Mouse (Mus musculus): Measurements from ENCODE around the gene Amigo1. TPM values are rescaled to one million over a fixed set of nuclear protein-coding genes. Genes with fewer than 3 reads are reported as not detected.
A peak's percentile ranks its signal among the peaks of the same experiment; 100 is the strongest.

Amigo1 gene
- total and polyA plus RNA-seq, 2 experiments from 2014 or later: 11.3 to 36.6 TPM

DNA sequence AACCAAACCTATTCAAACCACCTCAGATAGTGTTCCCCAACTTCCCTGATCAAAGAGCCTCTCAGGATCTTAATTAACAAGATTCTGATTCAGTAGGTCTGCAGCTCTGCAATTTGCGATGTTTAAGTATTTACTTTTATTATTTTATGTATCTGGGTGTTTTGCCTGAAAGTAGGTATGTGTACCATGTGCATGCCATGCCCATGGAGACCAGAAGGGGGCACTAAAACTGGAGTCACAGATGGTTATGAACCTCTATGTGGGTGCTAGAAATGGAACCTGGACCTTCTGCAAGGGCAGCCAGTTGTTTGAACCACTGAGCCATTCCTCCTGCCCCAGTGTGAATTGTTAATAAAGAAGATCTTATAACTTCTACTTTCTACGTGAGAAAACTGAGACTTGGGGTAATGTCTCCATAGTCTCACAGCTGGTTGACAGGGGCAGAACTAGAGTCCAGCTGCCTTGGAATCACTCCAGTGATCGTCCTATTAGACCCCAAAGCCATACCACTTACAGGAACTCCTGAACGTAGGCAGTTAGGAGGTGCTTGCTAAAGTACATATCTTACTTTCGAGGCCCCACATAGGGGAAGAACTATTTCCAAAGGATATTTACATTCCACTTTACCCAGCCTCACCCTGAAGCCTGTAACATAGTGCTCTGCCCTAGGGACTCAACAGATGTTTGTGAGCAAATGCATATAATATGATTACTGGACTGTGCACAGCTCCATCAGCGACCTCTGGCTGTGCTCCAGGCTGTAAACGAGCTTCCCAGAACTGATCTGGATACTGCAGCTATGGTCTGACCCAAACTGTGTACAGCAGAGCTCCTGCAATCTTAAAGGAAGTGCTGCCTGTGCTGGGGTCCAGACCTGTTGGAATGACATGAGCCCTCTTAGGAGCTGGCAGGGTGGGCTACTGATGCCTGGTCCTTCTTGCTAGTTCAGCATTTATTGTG is 7.1 kb upstream of the Amigo1 start:
- Histone ChIP-seq H3K27ac (no peak overlapping the region), H3K4me1 (ENCODE audit: insufficient read depth, low read length) (peaks cover 10% of the 10 kb centered on the region; the same call in 1 of the 2 replicates), H3K9ac (replicated peaks; ENCODE audit: low read length) (no peak overlapping the region), H3K36me3 (ENCODE audit: insufficient read depth, low read length) (no peaks in the 10 kb centered on the region), H3K27me3 (ENCODE audit: insufficient read depth, low read length) (no peaks in the 10 kb centered on the region), H3K9me3 (ENCODE audit: low read length) (no peaks in the 10 kb centered on the region), H3K4me2 (ENCODE audit: low read depth, low read length) (no peak overlapping the region), H3K4me3 (ENCODE audit: low read length) (no peak overlapping the region)
- no peak for TF ChIP-seq CTCF (IDR thresholded peaks at IDR 0.05; ENCODE audit: low read depth)
- ATAC-seq (no peak), DNase-seq (ENCODE audit: low spot score) (no peak)
- 72% methylated on average over 7 of the region's 7 CpGs for WGBS

DNA sequence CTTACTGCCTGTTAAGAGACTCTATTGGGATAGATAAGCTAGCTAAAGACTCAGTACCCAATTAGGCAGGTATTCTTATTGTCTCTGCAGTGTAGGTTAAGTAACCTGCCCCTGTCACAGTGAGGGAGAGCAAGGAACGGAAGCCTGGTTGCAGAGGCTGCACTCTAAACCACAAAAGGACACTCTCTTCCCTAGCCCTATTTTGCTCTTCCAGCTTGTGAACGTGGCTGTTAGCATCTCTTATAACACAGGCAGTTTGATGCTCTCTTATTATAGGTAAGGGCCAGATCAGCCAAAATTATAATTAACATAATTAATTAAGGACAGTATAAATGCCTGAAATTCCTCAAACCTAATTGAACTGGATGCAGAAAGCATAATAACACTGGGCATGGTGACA is 5.6 kb upstream of the Amigo1 start:
- no peak for DNase-seq (ENCODE audit: low spot score)
- Histone ChIP-seq H3K9ac (replicated peaks; ENCODE audit: low read length) (no peak overlapping the region), H3K4me3 (ENCODE audit: low read length) (no peak overlapping the region), H3K4me2 (ENCODE audit: low read depth, low read length) (no peak overlapping the region), H3K4me1 (ENCODE audit: insufficient read depth, low read length) (0 out of 2 replicates have a peak, but pooled peaks cover 3% of the 10 kb centered on the region), H3K36me3 (ENCODE audit: insufficient read depth, low read length) (no peaks in the 10 kb centered on the region), H3K27ac (no peak overlapping the region), H3K9me3 (ENCODE audit: low read length) (no peaks in the 10 kb centered on the region), H3K27me3 (ENCODE audit: insufficient read depth, low read length) (no peaks in the 10 kb centered on the region)
- no peak for ATAC-seq
- no peak for TF ChIP-seq CTCF (IDR thresholded peaks at IDR 0.05; ENCODE audit: low read depth)
- WGBS: 49% methylated on average over 2 of the region's 2 CpGs

DNA sequence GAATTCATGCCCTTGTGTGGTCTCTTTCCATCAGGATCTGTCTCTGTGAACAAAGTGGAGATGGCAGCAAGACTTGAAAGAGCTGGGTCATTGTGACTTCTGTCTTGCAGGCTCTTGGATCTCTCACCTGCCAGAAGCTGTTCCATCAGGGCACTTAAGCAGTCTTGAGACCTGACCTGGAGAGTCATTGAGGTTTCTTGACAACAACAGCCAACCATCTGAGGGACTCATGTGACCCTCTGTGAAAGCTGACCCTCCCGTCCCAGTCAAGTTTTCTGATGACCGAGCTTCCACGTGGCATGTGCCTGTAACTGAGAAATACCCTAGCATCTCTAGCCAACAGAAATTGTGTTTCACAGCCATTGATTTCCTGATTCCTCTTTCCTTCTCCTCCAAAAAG is 1.4 kb upstream of the Amigo1 start:
- no peak for ATAC-seq
- 80% methylated on average over 3 of the region's 3 CpGs for WGBS
- Histone ChIP-seq H3K36me3 (ENCODE audit: insufficient read depth, low read length) (no peaks in the 10 kb centered on the region), H3K4me1 (ENCODE audit: insufficient read depth, low read length) (peaks cover 8% of the 10 kb centered on the region; the same call in 1 of the 2 replicates), H3K4me3 (ENCODE audit: low read length) (no peak overlapping the region), H3K9ac (replicated peaks; ENCODE audit: low read length) (no peak overlapping the region), H3K4me2 (ENCODE audit: low read depth, low read length) (no peak overlapping the region), H3K9me3 (ENCODE audit: low read length) (no peaks in the 10 kb centered on the region), H3K27me3 (ENCODE audit: insufficient read depth, low read length) (no peaks in the 10 kb centered on the region), H3K27ac (no peak overlapping the region)
- TF ChIP-seq CTCF (IDR thresholded peaks at IDR 0.05; ENCODE audit: low read depth): no peak
- DNase-seq (ENCODE audit: low spot score): no peak

DNA sequence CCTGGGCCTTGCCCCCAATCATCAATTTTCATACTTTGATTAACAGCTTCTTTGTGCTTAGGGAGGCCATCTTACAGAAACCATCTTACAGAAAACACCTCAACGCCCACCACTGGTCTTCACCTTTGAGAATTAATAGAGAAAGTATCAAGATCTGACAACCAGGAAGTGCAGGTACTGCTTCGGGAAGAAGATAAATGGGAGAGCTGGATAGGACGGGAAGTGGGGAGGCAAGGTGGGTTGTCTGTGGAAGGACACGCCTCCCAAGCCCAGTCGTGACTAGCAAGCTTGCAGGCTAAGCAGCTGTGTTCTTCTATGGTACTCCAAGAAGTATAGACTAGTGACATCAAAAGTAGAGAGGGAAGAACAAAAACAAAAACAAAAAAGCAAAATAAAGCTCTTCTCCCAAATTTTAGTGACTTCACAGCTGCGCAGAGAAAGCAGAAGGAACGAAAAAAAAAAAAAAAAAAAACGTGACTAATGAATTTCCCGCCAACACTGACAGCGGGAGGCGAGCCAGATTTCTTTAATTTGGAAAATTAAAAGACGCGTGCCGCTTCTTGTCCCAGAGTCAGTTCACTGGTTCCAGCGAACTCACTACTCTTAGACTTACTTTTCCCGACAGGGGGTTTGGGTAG is 556 bp upstream of the Amigo1 start:
- 4% methylated on average over 16 of the region's 16 CpGs for WGBS
- ATAC-seq: peak; percentile 41; the same call in 1 of the 2 replicates
- Histone ChIP-seq H3K9me3 (ENCODE audit: low read length) (no peaks in the 10 kb centered on the region), H3K27ac (no peak overlapping the region), H3K4me2 (ENCODE audit: low read depth, low read length) (peak overlapping the region; percentile 87), H3K4me1 (ENCODE audit: insufficient read depth, low read length) (peaks cover 8% of the 10 kb centered on the region; the same call in 1 of the 2 replicates), H3K4me3 (ENCODE audit: low read length) (peak overlapping the region; percentile 73), H3K27me3 (ENCODE audit: insufficient read depth, low read length) (no peaks in the 10 kb centered on the region), H3K36me3 (ENCODE audit: insufficient read depth, low read length) (no peaks in the 10 kb centered on the region), H3K9ac (replicated peaks; ENCODE audit: low read length) (peak overlapping the region; percentile 75; the same call in 1 of the 2 replicates)
- no peak for TF ChIP-seq CTCF (IDR thresholded peaks at IDR 0.05; ENCODE audit: low read depth)
- peak; percentile 48 for DNase-seq (ENCODE audit: low spot score)

DNA sequence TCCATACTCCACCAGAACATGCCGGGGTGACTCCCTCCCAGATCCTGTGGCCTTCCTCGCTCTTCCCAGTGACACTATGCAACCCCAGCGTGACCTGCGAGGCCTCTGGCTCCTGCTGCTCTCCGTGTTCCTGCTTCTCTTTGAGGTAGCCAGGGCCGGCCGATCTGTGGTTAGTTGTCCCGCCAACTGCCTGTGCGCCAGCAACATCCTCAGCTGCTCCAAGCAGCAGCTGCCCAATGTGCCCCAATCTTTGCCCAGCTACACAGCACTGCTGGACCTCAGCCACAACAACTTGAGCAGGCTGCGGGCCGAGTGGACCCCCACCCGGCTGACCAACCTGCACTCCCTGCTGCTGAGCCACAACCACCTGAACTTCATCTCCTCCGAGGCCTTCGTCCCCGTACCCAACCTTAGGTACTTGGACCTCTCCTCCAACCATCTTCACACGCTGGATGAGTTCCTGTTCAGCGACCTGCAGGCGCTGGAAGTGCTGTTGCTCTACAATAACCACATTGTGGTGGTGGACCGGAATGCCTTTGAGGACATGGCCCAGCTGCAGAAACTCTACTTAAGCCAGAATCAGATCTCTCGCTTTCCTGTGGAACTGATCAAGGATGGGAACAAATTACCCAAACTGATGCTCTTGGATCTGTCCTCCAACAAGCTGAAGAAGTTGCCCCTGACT is 1.1 kb downstream of the Amigo1 start:
- no peaks in the 10 kb centered on the region for H3K9me3 ChIP-seq (ENCODE audit: low read length)
- peak overlapping the region; percentile 75; the same call in 1 of the 2 replicates for H3K9ac ChIP-seq (replicated peaks; ENCODE audit: low read length)
- peak overlapping the region; percentile 87 for H3K4me2 ChIP-seq (ENCODE audit: low read depth, low read length)
- DNase-seq (ENCODE audit: low spot score) (no peak), ATAC-seq (no peak; the same call in 1 of the 2 replicates)
- no peaks in the 10 kb centered on the region for H3K36me3 ChIP-seq (ENCODE audit: insufficient read depth, low read length)
- H3K27me3 ChIP-seq (ENCODE audit: insufficient read depth, low read length): no peaks in the 10 kb centered on the region
- 54% methylated on average over 20 of the region's 20 CpGs for WGBS
- H3K4me3 ChIP-seq (ENCODE audit: low read length): peak overlapping the region; percentile 73
- peaks cover 8% of the 10 kb centered on the region; the same call in 1 of the 2 replicates for H3K4me1 ChIP-seq (ENCODE audit: insufficient read depth, low read length)
- no peak overlapping the region for H3K27ac ChIP-seq
- no peak for TF ChIP-seq CTCF (IDR thresholded peaks at IDR 0.05; ENCODE audit: low read depth)

DNA sequence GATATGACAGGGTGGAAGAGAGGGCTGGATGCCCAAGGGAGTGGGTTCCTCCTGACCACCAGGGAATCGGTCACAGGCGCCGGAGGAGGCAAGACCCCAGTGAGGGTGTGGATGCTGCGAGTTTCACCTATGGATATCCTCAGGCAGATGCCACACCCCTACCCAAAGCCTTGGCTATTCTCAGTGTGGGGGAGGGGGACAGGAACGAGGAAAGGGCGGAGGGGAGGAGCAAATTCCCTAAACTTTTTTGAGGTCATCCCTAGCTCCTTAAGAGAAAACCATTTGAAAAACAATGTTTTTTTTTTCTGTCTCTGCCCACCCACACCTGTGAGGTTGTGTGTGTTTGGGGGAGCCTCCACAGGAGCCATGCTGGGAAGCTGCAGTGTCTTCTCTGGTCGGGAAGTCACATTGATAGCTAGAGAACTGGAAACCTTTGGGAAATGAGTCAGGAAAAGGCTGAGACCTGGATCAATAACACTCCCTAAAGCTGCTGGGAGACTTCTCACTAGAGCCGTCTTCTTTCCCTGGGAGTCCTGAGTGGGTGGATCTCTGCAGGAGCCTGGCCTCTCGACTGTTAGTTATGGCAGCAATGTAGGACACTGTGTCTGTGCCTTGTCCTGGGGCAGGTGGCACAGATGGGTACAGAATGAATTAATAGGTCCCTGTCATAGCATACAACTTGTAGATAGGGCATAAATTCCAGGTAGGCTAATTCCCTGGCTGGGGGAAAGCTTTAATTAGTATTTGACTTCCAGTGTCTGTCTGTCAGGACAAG is 2.8 kb downstream of the Amigo1 start:
- H3K4me1 ChIP-seq (ENCODE audit: insufficient read depth, low read length): peaks cover 8% of the 10 kb centered on the region; the same call in 1 of the 2 replicates

More for the DNA sequence above, 2.8 kb downstream of the Amigo1 start:
- no peak overlapping the region for H3K4me3 ChIP-seq (ENCODE audit: low read length)
- ATAC-seq (no peak; the same call in 1 of the 2 replicates), DNase-seq (ENCODE audit: low spot score) (no peak)
- 63% methylated on average over 9 of the region's 9 CpGs for WGBS
- no peak overlapping the region for H3K4me2 ChIP-seq (ENCODE audit: low read depth, low read length)
- no peak overlapping the region for H3K27ac ChIP-seq
- H3K9me3 ChIP-seq (ENCODE audit: low read length): no peaks in the 10 kb centered on the region
- TF ChIP-seq CTCF (IDR thresholded peaks at IDR 0.05; ENCODE audit: low read depth): no peak
- H3K27me3 ChIP-seq (ENCODE audit: insufficient read depth, low read length): no peaks in the 10 kb centered on the region
- no peak overlapping the region for H3K9ac ChIP-seq (replicated peaks; ENCODE audit: low read length)
- no peaks in the 10 kb centered on the region for H3K36me3 ChIP-seq (ENCODE audit: insufficient read depth, low read length)

Data from hindbrain, postnatal 0 days (tissue).